Mouse (Mus musculus) cerebellum, adult 8-10 months (tissue): Measurements from ENCODE around the gene Atg4d.
"Not testable (repeated sequence)": the region's sequence is repeated elsewhere in the genome, so short reads cannot be mapped to it uniquely, and the experiment has no call there.

Experiments
- DNase-seq: peaks from one replicate; pipeline ENCODE4 v3.0.0; 2022

Atg4d gene

DNA sequence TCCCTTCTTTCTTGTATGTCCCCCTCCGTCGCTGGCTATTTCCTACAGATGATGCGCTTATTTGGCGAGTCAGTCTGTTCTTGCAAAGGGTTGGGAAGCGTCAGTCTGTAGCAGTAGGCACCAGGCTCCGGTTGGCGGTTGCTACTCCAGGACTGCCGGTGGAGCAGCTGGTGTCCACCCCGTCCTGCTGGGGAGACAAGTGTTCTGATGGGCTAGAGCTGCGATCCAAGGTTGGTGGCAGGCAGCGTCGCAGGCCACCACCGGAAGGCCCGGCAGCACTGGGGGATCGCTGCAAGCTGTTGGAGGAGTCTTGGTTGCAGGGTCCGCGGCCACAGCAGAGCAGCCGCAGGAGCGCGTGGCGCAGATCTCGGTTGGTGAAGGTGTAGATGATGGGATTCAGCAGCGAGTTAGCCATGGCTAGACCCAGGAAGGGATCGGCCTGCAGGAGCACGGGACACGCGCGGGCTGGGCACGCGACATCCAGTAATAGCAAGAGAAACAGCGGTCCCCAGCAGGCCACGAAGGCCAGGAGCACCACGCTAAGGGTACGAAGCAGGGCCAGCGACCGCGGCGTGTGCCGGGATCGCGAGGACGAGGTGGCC, 21.2 kb upstream of the Atg4d start:
- peak; percentile 81 for DNase-seq

DNA sequence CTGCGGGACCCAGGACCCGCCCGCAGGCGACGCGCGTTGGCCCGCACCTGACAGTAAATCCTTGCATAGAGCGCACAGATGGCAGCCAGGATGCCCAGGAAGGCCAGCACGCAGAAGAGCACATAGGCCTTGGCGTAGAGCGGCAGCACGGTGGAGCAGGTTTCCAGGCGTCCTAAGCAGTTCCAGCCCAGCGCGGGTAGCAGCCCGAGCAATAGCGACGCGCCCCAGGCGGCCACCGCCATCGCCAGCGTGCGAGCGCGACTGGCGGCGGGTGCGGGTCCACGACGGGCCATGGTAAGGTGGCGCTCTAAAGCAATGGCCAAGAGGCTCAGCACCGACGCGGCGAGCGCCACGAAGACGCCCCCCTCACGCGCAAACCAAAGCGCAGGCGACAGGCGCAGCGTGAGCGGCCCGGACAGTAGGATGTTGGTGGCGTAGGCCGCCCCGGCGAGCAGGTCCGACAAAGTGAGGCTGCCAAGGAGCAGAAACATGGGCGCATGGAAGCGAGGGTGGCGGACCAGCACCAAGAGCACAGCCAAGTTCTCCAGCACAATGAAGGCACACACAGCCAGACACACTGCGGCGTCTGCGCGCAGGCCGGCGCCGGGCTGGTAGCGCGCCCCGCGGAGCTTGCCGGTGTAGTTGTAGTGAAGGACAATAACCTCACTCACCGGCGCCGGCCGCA, 20.5 kb upstream of the Atg4d start:
- DNase-seq: peak; percentile 73

DNA sequence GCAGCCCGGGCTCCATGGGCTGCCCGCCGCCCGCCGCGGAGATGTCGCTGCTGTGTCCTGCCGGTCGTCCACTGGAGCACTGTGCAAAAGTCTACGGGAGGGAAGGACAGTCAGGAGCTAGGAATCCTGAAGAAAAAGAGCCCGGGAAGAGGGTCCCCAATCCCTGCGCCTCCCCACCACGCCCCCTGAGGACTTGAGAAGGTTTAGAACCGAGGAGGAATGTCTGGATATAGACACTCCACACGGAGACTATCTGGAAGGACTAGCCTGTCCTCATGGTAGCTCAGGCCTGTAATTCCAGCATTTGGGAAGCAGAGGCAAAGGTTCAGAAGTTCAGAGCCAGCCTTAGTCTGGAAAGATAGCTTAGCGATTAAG, 20.0 kb upstream of the Atg4d start:
- no peak for DNase-seq

DNA sequence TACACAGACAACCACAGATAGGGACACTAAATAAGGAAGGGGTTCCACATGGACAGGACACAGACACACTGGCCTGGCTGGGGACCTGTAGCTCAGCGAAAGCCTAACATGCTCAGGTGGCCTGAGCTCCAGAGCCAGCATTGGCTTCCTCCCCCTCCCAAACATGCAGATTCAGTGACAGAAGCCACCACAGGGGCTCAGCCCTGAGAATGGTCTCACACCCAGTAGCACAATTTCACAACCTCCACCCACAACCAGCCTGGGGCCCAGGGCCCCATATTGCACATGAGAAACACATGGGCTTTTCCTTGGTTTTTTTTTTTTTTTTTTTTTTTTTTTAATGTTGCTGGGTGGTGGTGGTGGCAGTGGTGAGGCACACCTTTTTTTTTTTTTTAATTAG, 18.8 kb upstream of the Atg4d start:
- DNase-seq: no peak

DNA sequence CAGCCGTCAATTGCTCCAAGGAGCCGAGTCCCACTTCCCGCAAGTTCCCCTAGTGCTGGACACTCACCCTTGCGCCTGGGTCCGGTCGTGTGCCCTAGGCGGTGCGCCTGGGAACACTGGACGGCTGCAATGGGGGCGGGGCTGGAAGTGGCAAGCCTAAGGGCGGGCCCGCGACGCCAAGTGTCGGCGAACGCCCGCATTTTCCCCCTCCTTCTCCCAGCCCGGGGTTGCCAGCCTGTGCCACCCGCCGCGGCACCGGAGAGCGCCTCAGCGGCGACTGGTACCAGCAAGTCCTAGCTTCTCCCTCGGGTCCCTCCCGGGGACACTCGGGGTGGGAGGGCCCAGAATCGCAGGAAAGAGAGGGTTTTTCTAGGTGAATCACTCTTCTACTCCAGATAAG, 16.8 kb upstream of the Atg4d start, which contains the start of gene S1pr5:
Gene S1pr5 (minus strand): TSS at position 118 of the 400 bp plus-strand sequence.
- DNase-seq: no peak

DNA sequence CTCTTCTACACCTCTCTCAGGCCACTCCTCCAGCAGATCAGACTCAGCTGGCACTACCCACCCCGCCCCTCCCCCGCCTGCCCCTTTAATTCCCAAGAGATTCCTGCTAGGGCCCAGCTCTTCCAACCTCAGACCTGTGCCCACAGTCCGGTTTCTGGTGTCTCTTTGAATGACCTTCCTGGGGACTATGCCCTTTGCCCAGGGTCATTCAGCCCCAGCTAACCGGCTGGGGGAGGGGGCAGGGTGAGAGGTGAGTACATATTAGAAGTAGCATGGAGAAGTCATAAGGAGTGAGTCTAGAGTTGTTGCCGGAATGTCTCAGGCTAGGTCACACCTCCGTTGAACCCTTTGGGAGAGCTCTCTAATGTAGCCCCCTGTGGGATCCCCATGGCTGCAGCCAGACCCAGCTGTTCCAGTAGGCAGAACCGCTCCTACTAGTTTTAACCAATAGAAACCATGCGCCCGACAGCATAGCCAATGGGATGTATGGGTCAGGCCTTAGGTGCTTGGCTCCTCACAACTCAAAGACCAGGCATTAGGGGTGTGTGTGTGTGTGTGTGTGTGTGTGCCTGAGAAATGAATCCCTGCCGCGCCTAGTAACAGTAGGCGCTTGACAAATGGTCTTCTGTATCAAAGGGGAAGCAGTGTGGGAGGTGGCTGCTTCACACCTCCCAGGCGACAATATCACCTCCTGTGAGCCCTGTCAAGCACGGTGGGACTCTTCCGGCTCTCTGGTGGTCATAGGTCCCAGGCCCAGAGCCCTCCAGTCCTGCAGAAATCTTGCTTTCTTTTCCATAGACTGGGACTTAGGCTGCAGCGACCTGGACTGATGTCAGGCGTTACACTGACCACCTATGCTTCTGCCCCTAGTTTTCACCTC, 15.2 kb upstream of the Atg4d start:
- no peak for DNase-seq

DNA sequence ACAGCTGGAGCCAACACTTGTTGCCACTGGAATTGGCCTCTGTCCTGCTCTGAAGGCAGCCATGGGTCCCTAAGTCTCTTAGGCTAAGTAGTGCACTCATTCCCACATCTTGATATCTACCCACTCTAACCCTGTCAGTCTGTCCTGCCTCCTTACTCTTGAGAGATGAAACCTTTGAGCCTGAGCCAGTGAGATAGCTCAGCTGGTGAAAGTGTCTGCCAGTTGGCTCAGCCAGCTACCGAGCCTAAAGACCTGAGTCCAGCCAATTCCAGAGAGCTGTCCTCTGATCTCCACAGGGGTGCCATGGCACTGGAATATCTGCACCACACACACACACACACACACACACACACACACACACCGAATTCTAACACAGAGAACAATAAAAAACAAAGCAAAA, 14.6 kb upstream of the Atg4d start:
- DNase-seq: no peak

DNA sequence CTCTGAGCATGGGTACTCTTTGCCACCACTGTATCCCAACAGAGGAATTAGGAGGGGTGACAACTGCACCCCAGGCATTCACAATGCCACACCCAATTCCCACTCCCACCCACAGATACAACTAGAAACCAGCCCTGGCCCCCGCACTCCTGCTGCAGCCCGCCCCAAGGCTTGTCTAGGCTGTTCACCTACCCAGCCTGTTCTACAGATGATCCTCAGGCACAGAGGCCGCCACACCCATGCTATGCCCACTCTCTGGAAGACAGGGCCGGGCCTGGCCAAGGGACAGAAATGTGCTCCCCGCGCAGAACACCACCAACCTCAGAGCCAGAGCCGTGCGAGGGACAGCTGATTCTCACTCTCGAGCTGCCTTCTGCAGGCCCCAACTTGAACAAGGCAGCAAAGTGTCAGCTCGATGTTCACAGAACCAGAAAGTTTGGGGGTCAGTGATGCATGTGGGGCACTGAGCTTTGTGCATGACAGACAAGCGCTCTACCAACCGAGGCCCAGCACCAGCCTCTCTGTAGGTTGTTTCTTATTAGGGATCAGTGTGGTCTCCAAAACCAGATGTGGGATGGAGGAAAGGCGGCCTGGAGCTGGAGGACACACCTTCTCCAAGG, 13.9 kb upstream of the Atg4d start:
- no peak for DNase-seq

DNA sequence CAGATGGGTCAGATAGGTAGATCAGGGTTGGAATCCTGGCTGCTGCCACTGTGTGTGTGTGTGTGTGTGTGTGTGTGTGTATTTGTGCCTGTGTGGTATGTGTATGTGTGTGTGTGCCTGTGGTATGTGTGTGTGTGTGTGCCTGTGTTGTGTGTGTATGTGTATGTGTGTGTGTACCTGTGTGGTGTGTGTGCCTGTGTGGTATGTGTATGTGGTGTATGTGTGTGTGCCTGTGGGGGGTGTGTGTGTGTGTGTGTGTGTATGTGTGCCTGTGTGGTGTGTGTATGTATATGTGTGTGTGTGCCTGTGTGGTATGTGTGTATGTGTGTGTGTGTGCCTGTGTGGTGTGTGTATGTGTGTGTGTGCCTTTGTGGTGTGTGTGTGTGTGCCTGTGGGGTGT, 10.4 kb upstream of the Atg4d start:
- no peak for DNase-seq

DNA sequence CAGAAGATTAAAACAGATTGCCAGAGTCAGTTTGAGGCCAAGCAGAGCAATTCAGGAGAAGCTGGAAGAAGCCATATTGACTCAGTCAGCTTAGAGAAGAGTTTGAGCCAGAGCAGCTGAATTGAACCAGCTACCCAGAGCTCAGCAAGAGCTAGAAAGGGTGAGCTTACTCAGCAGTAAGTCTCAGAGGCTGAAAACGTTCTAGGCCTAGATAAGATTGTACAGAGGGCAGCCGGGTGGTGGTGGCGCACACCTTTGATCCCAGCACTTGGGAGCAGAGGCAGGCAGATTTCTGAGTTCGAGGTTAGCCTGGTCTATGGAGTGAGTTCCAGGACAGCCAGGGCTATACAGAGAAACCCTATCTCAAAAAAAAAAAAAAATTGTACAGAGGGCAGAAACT, 8.7 kb upstream of the Atg4d start:
- not testable (repeated sequence) for DNase-seq

DNA sequence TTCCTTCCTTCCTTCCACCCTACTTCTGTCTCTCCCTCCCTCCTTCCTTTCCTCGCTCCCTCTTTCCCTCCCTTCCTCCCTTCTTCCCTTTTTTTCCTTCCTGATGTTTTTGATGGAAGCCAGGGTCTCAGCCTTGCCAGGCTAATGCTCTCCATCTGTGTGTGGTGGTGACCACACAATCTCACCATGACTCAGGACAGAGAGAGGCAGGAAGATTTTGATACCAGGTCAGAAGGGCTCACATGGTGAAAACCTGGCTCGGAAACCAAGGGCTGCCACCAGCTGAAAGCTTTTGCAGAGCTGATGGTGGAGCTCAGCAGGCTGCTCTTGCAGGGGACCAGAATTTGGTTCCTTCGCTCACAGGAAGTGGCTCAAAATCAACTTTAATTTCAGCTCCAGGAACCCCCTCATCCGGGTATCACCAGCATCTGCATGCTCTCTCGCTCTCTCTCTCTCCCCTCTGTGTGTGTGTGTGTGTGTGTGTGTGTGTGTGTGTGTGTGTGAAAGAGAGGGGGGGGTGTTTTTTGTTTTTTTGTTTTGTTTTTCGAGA, 4.5 kb upstream of the Atg4d start:
- no peak for DNase-seq

DNA sequence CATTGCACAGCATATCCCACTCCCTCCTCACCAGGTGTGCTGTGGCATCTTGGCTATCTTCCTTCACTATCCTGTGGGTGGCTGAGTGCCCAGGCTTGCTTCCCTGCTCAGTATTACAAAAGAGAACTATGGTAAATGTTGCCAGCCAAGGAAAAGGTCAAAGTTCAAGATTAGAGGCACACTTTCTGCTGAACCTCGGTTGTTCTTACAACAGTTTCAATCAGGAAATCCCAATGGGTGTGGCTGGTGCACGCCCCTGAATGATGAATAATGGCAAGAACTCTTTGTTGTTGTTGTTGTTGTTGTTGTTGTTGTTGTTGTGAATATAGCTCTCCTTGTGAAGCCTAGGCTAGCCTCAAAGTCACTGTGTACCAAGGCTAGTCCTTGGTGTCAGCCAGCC, 3.3 kb upstream of the Atg4d start:
- no peak for DNase-seq

DNA sequence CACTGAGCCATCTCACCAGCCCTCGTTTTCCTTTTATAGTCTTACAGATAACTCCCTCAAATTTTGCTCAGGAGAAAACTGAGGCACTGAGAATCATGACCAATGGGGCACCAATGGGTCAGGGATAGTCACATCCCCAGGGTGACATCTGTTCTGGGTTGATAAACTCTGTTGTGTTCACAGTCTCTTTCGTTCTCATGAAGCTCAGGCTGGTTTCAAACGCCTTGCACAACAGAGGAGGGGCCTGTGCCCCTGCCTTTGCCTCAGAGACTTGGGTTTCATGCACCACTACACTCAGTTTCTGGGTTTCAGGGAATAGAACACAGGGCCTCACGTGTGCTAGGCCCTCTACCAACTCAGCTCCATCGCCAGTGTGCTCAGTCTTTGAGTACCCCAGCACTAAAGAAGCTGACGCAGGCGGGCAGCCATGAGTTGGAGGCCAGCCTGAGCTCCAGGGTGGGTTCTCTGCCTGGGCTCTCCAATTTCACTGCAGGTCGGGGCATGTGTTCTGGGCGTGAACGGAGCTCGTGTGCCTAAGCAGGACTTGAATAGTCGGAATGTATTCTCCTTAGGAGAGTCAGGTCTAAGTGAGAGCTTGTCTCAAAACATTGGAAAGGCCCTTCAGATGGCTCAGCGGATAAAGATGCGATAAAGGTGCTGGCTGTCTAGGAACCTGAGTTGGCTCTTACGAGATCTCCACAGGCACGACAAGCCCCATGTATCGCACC, 657 bp upstream of the Atg4d start:
- no peak for DNase-seq

DNA sequence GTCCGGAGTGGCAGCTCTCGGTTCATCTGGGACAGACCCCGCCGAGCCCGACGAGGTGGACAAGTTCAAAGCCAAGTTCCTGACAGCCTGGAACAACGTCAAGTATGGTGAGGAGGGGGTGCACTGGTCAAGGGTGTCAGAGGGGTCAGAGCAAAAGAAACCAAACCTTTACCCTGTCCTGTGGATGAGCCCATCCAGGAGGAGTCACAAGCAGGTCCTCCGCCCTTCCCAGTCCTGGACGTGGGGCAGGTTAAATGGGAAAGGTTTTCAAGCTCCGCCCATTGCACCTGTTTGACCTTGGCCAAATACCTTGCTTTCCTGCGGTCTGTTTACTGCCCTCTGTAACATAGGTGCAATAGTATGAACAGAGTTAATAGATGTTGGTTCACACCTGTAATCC, 518 bp downstream of the Atg4d start:
- DNase-seq: no peak

DNA sequence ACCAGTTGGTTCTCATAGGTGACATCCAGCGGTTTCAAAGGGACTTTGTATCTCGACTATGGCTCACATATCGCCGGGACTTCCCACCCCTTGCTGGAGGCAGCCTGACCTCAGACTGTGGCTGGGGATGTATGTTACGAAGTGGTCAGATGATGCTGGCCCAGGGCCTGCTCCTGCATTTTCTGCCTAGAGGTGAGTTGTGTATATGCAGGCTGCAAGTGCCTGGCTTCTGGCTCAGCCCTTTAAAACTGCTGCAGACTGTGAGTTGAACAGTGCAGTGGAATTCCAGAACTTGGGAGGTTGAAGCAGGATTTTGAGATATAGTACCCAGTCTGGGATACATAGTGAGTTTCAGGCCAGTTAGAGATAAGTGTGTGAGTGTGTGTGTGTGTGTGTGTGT, 1.8 kb downstream of the Atg4d start:
- no peak for DNase-seq

DNA sequence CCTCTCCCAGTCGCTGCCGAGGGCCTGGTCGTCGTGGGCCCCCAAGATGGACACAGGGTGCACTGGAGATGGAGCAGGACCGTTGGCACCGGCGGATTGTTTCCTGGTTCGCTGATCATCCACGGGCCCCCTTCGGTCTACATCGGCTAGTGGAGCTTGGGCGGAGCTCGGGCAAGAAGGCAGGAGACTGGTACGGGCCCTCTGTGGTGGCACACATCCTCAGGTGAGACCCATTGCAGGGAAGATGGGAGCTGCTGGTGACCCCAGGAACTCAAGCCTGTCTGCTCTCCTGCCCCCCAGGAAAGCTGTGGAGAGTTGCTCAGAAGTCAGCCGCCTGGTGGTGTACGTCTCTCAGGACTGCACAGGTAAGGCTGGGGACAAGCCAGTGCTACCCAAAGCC, 3.2 kb downstream of the Atg4d start:
- DNase-seq: no peak

DNA sequence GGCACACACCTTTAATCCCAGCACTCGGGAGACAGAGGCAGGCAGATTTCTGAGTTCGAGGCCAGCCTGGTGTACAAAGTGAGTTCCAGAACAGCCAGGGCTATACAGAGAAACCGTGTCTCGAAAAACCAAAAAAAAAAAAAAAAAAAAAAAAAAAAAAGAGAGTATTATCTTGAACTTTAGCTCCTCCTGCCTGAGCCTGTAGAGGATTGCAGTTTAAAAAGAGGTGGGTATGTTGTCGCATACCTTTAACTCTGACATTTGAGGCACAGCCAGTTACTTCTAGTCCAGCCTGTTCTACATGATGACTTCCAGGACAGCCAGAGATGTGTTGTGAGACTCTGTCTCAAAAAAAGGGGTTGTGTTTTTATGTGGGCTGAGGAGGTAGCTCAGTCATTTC, 4.5 kb downstream of the Atg4d start:
- DNase-seq: not testable (repeated sequence)

DNA sequence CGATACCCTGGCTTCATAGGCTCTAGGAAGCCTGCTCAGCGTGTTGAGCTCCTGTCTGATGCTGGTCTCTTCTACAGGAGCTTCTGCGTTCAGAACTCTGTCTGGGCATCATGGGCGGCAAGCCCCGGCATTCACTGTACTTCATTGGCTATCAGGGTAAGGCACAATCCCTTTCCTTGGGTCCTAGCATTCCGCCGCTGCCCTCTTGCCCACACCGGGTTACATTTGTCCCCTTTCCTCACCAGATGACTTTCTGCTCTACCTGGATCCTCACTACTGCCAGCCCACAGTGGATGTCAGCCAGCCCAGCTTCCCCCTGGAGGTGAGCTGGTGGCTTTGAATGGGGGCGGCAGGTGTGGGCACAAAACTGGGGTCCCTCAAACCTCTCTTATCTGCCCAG, 7.3 kb downstream of the Atg4d start:
- no peak for DNase-seq

DNA sequence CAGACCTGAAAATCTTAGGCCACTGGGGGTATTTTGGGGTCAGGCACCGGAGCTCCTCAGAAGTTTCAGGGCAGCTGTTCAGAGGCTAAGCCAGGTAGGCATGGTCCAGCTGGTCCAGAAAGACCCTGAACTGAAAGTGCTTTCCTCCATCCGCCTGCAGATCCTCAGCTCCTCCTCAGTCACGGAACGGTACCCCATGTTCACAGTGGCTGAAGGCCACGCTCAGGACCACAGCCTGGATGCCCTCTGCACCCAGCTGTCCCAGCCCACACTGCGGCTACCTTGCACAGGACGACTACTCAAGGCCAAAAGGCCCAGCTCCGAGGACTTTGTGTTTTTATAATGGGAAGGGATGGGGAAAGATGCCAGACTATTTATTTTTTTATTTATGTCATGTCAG, 8.0 kb downstream of the Atg4d start:
- no peak for DNase-seq

DNA sequence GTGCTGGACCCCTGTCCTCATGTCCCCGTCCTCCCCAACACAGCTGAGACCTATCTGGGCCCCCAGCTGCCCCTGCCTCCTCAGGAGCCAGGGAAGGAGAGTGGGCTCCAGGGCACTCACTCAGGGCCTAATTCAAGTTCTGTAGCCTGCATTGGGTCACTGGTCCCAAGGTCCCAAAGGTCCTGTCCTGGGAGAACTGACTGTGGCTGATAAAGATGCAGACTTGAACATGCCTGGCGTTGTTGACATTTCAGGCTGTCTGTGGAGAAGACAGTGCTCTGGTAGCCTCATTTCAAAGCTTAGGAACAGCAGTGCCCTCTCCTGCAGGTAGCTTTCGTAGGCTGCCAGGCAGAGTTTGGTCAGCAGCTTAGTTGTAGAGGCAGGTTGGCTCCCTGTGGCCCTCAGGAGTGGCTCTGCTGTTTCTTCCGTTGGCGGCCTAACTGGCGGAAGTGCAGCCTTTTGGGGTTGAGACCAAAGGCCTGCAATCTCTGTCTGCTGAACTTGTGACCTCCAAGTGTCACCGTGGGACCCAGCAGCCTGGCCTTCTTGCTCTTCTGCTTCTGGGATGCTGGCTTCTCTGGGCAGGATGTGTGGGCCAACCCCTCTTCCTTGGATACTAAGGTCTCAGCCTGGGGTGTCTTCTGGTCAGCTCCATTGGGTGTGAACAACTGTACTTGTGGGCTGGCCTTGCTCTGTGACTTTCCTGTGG, 8.6 kb downstream of the Atg4d start:
- DNase-seq: no peak

DNA sequence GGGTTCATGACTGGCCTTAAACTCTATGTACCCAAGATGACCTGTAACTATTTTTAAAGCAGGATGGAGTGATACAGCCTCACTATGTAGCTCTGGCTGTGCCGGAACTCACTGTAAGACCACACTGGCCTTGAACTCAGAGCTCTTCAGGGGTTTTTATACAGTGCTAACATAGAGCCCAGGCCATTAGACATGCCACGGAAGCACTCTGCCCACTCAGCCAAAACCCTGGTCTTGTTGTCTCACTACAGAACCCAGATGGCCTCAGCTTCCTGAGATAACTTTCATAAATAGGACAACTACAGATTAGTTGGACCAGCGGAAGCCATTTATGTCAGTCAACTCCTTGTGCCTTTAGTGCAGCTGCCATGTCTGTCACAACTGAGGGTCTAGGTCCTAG, 9.2 kb downstream of the Atg4d start:
- DNase-seq: no peak
